Mouse (Mus musculus) forebrain, embryonic 16.5 days (tissue): ENCODE measurements around the gene Arid5b. TPM values are rescaled to one million over a fixed set of nuclear protein-coding genes. Genes with fewer than 3 reads are reported as not detected.

Experiments used
- ATAC-seq: fragments of 200-750 bp; cut with Nextera tagmentation; 2 replicates; pipeline ENCODE4 v1.8.0; 2017; ENCODE audit warnings: mild to moderate bottlenecking, moderate library complexity
- H3K27ac ChIP-seq: fragments of 300-500 bp; sonication (generic); 2 replicates; pipeline ENCODE4 v1.5.1; 2014; ENCODE audit warnings: low read length, control low read depth
- H3K27me3 ChIP-seq: fragments of 300-500 bp; sonication (generic); replicated peaks from 2 replicates; pipeline ENCODE4 v1.6.1; 2014; ENCODE audit warnings: low read length; ENCODE audit not compliant: control insufficient read depth, insufficient read depth
- H3K36me3 ChIP-seq: fragments of 300-500 bp; sonication (generic); 2 replicates; pipeline ENCODE4 v1.6.1; 2014; ENCODE audit not compliant: control insufficient read depth, insufficient read depth
- H3K4me1 ChIP-seq: fragments of 300-500 bp; sonication (generic); replicated peaks from 2 replicates; pipeline ENCODE4 v1.6.1; 2014; ENCODE audit warnings: low read length; ENCODE audit not compliant: control insufficient read depth, insufficient read depth
- H3K4me2 ChIP-seq: fragments of 300-500 bp; sonication (generic); 2 replicates; pipeline ENCODE4 v1.6.1; 2014; ENCODE audit warnings: mild to moderate bottlenecking, low read length, control low read depth
- H3K4me3 ChIP-seq: fragments of 300-500 bp; sonication (generic); replicated peaks from 2 replicates; pipeline ENCODE4 v1.5.1; 2014; ENCODE audit warnings: mild to moderate bottlenecking, low read length, control low read depth
- H3K9ac ChIP-seq: fragments of 300-500 bp; sonication (generic); replicated peaks from 2 replicates; pipeline ENCODE4 v1.6.1; 2014; ENCODE audit warnings: low read depth, low read length, control low read depth
- H3K9me3 ChIP-seq: fragments of 300-500 bp; sonication (generic); 2 replicates; pipeline ENCODE4 v1.6.1; 2016; ENCODE audit warnings: low read length; ENCODE audit not compliant: control insufficient read depth
- WGBS: fragments of 180-500 bp; shearing (Covaris S2); extraction: QIAGEN DNeasy Blood & Tissue Kit; methylation state at CpG from one replicate; pipeline ENCODE4 v1.1.7; 2014; 5-methylcytosine and 5-hydroxymethylcytosine counted together
- polyA plus RNA-seq: library from polyadenylated mRNA; unstranded; fragments of >200 nt; fragmentation: Nextera tagmentation; extraction: Ambion mirVana; gene quantifications from 2 replicates; pipeline ENCODE4 v1.2.1, GENCODE M21; 2015

Arid5b gene
- polyA plus RNA-seq, 1 experiment from 2014 or later, result 14.7 TPM

DNA sequence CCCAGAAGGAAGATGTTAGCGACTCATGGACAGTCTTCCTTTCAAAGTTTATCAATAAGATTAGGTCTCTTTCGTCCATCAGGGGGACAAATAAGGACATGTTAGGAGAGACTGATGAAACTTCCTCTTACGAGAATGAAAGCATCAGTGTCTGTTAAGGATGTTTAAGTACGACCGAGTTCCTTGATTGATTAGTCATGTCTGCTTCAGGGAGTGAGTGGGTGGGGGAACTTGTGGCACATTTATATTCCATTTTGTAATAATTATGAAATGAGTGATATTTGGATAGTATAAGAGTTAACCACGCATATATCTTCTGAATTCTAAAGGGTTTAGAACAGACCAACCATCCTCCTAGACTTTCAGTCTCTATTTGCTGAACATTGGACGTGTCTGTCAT lies 22.5 kb upstream of the Arid5b start:
- no peak for ATAC-seq
- Histone ChIP-seq H3K27me3 (no peaks in the 10 kb centered on the region), H3K4me3 (no peak overlapping the region), H3K27ac (no peak overlapping the region), H3K4me1 (no peaks in the 10 kb centered on the region), H3K9me3 (no peaks in the 10 kb centered on the region), H3K4me2 (no peak overlapping the region), H3K36me3 (no peaks in the 10 kb centered on the region), H3K9ac (no peak overlapping the region)
- WGBS, result 90% methylated on average over 7 of the region's 7 CpGs

GRCm38 (mm10) chr10:68289465-68289864 lies 10.9 kb upstream of the Arid5b start:
- 71% methylated on average over 4 of the region's 4 CpGs for WGBS
- no peak overlapping the region for H3K27ac ChIP-seq
- no peak overlapping the region for H3K4me2 ChIP-seq
- no peak for ATAC-seq
- H3K36me3 ChIP-seq, result no peaks in the 10 kb centered on the region
- H3K27me3 ChIP-seq, result no peaks in the 10 kb centered on the region
- H3K9ac ChIP-seq, result no peak overlapping the region
- peaks cover 2% of the 10 kb centered on the region; the same call in 1 of the 2 replicates for H3K9me3 ChIP-seq
- H3K4me3 ChIP-seq, result no peak overlapping the region
- H3K4me1 ChIP-seq, result no peaks in the 10 kb centered on the region

- no peak overlapping the region for H3K27ac ChIP-seq
These were observed 4.2 kb upstream of the Arid5b start for GRCm38 (mm10) chr10:68282466-68283391.

DNA sequence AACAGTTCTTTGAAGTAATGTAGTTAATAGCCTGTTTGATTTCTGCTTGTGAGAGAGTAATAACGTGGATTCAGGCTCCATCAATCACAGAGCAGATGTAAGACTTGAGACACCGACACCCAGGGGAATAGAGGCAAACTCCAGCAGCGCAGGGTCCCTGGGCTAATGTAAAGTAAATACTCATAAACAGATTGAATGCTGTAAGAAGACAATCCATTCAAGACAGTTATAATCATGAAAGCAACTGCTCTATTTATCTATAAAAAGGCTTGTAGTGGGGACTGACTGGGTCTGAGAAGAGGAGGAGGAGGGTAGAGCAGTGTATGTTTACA lies 3.2 kb upstream of the Arid5b start:
- Histone ChIP-seq H3K4me3 (no peak overlapping the region), H3K9me3 (no peaks in the 10 kb centered on the region), H3K27ac (no peak overlapping the region), H3K36me3 (no peaks in the 10 kb centered on the region), H3K4me1 (peaks cover 14% of the 10 kb centered on the region), H3K4me2 (no peak overlapping the region), H3K9ac (no peak overlapping the region), H3K27me3 (no peaks in the 10 kb centered on the region)
- no peak for ATAC-seq
- 23% methylated on average over 3 of the region's 3 CpGs for WGBS

More at GRCm38 (mm10) chr10:68282466-68283391, 4.2 kb upstream of the Arid5b start:
- Histone ChIP-seq H3K9me3 (no peaks in the 10 kb centered on the region), H3K4me1 (peaks cover 14% of the 10 kb centered on the region), H3K27me3 (no peaks in the 10 kb centered on the region), H3K9ac (peak overlapping the region; percentile 33), H3K4me2 (peak overlapping the region; percentile 63), H3K36me3 (no peaks in the 10 kb centered on the region), H3K4me3 (peak overlapping the region; percentile 34)
- WGBS, result under 1% methylated on average over 27 of the region's 27 CpGs
- ATAC-seq, result peak; percentile 77

DNA sequence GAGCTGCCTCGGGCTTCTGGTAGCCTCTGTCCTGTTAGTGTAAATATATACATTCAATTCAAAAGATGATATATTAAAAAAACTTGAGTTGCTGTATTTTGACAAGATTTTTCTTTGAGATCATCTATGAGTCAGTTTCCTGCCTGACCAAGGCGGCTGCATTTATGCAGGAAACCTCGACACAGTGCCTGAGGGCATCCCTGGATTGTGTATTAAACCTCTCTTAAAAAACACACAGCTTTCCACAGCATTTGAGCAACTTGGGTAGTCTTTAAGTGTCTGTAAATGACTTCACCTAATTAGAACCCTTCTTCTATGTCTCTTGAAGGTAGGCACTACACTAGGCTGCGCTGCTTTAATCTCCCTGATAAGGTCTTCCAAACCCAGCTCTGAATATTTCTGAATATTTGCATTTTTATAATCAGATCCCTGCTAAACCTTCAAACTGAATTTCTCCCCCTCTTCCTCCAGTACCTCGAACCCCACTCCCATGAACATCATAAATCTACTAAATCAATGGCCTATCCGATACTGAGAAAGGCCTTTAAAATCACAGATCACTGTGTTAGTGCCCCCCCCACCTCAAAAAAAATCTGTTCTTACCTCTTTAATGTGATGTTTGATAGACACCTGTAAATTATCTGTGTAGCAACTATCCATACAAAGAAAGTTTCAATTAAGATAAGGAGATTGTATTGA lies 2.7 kb upstream of the Arid5b start:
- peak overlapping the region; percentile 47; the same call in 1 of the 2 replicates for H3K27ac ChIP-seq
- no peak overlapping the region for H3K4me2 ChIP-seq
- WGBS, result 48% methylated on average over 6 of the region's 6 CpGs
- H3K9ac ChIP-seq, result no peak overlapping the region
- H3K4me1 ChIP-seq, result peaks cover 16% of the 10 kb centered on the region
- H3K9me3 ChIP-seq, result no peaks in the 10 kb centered on the region
- no peak overlapping the region for H3K4me3 ChIP-seq
- no peaks in the 10 kb centered on the region for H3K36me3 ChIP-seq
- no peaks in the 10 kb centered on the region for H3K27me3 ChIP-seq
- no peak for ATAC-seq

DNA sequence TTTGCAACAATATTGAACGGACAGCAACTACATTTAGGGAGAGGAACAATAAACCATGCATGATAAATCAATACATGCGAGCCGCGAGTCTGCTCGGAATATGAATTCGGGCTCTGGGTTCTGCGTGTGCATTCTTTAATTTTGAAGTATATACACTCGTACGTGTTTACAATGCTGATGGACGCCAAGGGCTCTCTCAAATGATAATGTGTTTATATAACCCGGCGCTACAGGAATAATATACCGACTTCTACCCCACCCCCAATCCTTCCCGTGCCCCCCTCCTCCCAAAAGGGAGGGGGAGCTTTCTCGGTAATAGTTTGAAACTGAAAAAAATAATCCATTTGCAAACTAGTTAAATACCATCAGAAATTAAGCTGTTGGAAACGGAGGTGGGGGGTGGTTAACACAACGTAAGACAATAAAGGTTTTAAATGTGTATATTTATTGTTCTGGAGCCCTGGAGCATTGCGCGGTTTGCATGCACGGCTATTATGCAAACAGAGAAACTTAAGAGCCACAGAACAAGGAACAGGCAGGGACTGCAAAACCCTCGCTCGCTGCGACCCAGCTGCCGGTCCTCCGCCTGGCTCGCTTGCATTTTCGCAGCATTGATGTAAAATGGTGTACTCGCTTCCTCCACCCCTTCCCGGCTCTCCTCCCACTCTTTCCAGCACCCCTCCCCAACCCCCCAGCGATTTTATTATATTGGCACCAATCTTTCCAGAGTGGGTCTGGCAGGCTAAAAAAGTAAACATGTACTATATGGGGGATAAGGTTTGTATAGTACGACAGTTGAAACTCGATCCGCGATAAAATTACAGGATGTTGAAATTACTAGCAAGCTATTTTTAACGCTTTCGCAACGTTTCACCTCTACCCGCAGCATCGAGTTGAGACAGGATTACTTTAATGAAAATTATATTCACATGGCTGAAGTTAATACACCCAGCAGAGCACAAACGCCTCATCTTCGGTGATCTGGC lies 1.3 kb upstream of the Arid5b start:
- H3K36me3 ChIP-seq, result no peaks in the 10 kb centered on the region
- H3K4me1 ChIP-seq, result peaks cover 25% of the 10 kb centered on the region
- peak overlapping the region; percentile 85 for H3K27ac ChIP-seq
- H3K9me3 ChIP-seq, result no peaks in the 10 kb centered on the region
- H3K4me2 ChIP-seq, result peak overlapping the region; percentile 97
- peak overlapping the region; percentile 74 for H3K4me3 ChIP-seq
- peak; percentile 29 for ATAC-seq
- H3K27me3 ChIP-seq, result no peaks in the 10 kb centered on the region
- under 1% methylated on average over 41 of the region's 41 CpGs for WGBS
- H3K9ac ChIP-seq, result peak overlapping the region; percentile 72

GRCm38 (mm10) chr10:68277671-68278151 lies 829 bp downstream of the Arid5b start:
- peak overlapping the region; percentile 34 for H3K27ac ChIP-seq
- no peaks in the 10 kb centered on the region for H3K36me3 ChIP-seq
- peak overlapping the region; percentile 33 for H3K9ac ChIP-seq
- H3K4me3 ChIP-seq, result peak overlapping the region; percentile 74
- H3K4me1 ChIP-seq, result peaks cover 20% of the 10 kb centered on the region
- peak overlapping the region; percentile 97 for H3K4me2 ChIP-seq
- H3K27me3 ChIP-seq, result no peaks in the 10 kb centered on the region
- no peaks in the 10 kb centered on the region for H3K9me3 ChIP-seq
- 0% methylated on average over 15 of the region's 15 CpGs for WGBS
- no peak for ATAC-seq

- peak; percentile 43 for ATAC-seq
- Histone ChIP-seq H3K27ac (peak overlapping the region; percentile 63), H3K4me2 (peak overlapping the region; percentile 97), H3K9me3 (no peaks in the 10 kb centered on the region), H3K36me3 (no peaks in the 10 kb centered on the region), H3K9ac (peak overlapping the region; percentile 80), H3K4me3 (peak overlapping the region; percentile 74), H3K4me1 (peaks cover 16% of the 10 kb centered on the region), H3K27me3 (no peaks in the 10 kb centered on the region)
- WGBS, result under 1% methylated on average over 34 of the region's 34 CpGs
These were observed 1.5 kb downstream of the Arid5b start for GRCm38 (mm10) chr10:68276976-68277441.
